Mouse (Mus musculus) olfactory bulb, adult 2 months (tissue): Measurements from ENCODE around the gene Padi4. TPM values are rescaled to one million over a fixed set of nuclear protein-coding genes. Genes with fewer than 3 reads are reported as not detected.
A peak's percentile ranks its signal among the peaks of the same experiment; 100 is the strongest.

Source experiments
- H3K27ac ChIP-seq: fragments of 200-500 bp; 2 replicates; pipeline ENCODE4 v1.5.1; 2012; ENCODE audit warnings: low read depth, low read length; ENCODE audit not compliant: insufficient read depth
- H3K4me1 ChIP-seq: fragments of 200-500 bp; 2 replicates; pipeline ENCODE4 v1.6.1; 2012; ENCODE audit warnings: low read length; ENCODE audit not compliant: control insufficient read depth, insufficient read depth
- H3K4me3 ChIP-seq: fragments of 200-500 bp; 2 replicates; pipeline ENCODE4 v1.5.1; 2012; ENCODE audit warnings: mild to moderate bottlenecking, low read depth, low read length, moderate library complexity; ENCODE audit not compliant: insufficient read depth
- CTCF ChIP-seq: fragments of 200-500 bp; IDR thresholded peaks from 2 replicates; pipeline ENCODE4 v1.5.1; 2012; ENCODE audit warnings: low read depth, mild to moderate bottlenecking, low read length, moderate library complexity; ENCODE audit not compliant: insufficient read depth
- POLR2A ChIP-seq: fragments of 200-500 bp; IDR thresholded peaks from 2 replicates; pipeline ENCODE4 v1.6.1; 2012; ENCODE audit warnings: mild to moderate bottlenecking, low read depth, low read length, moderate library complexity; ENCODE audit not compliant: insufficient read depth
- WGBS: fragments of 180-500 bp; shearing (Covaris S2); methylation state at CpG from one replicate; pipeline ENCODE4 v1.1.7; 2018; 5-methylcytosine and 5-hydroxymethylcytosine counted together
- polyA plus RNA-seq: library from polyadenylated mRNA; stranded (reverse); fragments of >200 nt; gene quantifications from 2 replicates; pipeline ENCODE4 v1.2.4, GENCODE M21; 2012; ENCODE audit warnings: low replicate concordance; ENCODE audit not compliant: missing spikeins, insufficient read depth, insufficient read length

Padi4 gene
- polyA plus RNA-seq, 1 experiment = not detected

DNA sequence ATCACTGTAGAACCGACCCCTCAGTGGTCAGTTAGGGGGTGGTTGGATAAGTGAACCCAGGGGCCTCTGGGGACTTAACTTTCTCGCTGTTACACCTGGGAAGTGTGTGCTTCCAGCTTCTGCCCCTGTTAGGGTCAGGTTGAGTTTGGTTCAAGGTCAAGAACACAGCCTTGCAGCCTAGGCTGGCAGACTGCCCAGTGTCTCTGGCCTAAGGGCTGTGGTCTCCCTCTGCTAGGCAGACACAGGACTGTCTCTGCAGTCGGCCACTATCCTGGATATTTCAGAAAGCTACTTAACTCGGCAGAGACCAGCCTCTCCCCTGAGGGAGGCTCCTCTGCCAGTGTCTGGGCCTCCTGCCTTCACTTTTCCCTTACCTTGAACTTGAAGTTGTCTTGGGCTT lies 69.9 kb downstream of the Padi4 start:
- TF ChIP-seq POLR2A = no peak
- no peak for TF ChIP-seq CTCF
- Histone ChIP-seq H3K4me3 (no peak overlapping the region), H3K4me1 (peaks cover 30% of the 10 kb centered on the region), H3K27ac (no peak overlapping the region)
- 37% methylated on average over 4 of the region's 4 CpGs for WGBS

DNA sequence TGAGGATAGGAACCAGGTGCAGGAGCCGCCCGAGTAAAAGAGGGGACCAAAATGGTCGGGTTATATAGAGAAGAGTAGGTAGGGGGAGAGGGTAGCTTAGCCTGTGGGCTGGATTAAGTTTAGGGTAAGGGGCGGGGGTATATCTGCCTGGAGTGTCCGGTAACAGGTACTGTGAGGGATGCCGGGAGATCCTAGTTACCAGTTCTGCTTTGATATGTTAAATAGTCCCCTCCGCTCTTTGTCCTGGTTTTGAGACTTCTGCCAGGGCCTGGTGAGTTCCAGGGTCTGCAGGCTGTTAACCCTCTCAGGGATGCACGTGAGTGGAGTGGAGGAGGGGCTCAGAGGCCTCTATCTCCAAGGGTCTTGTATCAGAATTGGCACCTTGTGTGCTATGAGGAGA lies 70.4 kb downstream of the Padi4 start:
- peaks cover 30% of the 10 kb centered on the region for H3K4me1 ChIP-seq
- H3K27ac ChIP-seq = no peak overlapping the region
- TF ChIP-seq POLR2A (no peak), CTCF (no peak)
- WGBS = 20% methylated on average over 8 of the region's 8 CpGs
- no peak overlapping the region for H3K4me3 ChIP-seq

DNA sequence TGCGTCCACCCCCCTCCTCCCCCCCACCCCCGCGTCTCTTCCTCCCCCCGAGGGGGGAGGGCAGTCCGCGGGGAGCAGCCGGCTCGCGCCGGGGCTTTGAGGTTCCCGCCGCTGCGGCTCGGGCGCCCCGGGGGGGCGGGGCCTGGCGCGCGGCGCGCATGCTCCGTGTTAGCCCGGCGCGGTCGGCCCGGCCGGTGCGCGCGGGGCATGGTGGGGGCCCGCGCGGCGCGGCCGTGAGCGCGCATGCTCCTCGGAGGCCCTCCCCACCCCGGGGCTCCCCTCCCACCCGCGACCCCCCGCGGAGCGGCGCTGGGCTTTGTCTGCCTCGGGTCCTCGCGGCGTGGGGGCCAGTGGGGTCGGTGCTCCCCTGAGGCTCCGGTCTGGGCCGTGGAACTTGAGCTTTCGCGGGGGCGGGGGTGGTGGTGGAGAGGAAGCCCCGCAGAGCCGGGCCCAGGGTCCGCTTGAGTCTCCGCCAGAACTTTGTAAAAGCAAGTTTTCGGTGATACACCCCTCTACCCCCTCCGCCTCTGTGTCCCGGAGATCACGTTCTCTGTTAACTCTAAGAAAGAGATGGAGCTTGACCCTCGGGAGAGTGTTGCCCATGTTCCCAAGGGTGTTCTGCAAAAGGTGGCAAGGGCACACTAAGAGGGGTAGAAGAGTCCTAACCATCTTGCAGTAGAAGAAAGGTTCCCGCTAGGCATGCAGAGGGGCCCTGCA lies 71.3 kb downstream of the Padi4 start:
- Histone ChIP-seq H3K4me3 (peak overlapping the region; percentile 90), H3K27ac (no peak overlapping the region), H3K4me1 (peaks cover 30% of the 10 kb centered on the region)
- WGBS = under 1% methylated on average over 56 of the region's 68 CpGs
- TF ChIP-seq CTCF (no peak), POLR2A (no peak)

DNA sequence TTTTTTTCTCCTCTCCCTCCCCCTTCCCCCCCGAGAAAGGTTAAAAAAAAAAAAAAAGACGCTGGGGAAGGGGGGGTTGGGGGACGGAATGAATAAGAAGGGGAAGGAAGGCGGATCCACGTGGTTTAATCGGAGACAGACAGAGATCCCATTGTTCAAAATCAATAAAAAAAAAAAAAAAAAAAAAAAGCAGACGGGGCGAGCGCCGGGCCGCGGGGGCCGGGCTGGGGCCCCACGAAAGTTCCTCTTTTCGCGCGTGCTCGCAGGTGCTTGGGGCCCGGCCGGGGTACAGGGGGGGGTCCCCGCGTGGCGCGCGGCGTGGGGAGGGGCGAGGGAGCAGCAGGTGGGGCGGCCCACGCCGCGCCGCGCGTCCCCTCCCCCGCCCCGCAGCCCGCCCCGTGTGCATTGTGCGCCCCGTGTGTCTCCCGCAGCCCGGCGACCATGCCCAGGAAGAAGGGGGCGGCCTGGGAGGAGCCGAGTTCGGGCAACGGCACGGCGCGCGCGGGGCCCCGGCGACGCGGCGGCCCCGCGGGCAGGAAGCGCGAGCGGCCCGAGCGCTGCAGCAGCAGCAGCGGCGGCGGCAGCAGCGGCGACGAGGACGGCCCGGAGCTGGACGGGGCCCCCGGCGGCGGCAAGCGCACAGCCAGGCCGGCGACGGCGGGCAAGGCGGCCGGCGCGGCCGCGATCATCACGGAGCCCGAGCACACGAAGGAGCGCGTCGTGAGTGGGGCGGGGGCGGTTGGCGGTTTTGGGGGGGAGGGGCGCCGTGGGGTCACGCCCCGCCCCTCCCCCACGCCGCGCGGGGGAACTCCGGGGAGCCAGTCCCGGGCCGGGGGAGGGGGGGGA lies 72.1 kb downstream of the Padi4 start:
- Histone ChIP-seq H3K4me3 (peak overlapping the region; percentile 90), H3K4me1 (peaks cover 23% of the 10 kb centered on the region), H3K27ac (no peak overlapping the region)
- TF ChIP-seq POLR2A = no peak
- TF ChIP-seq CTCF = no peak
- 1% methylated on average over 83 of the region's 107 CpGs for WGBS

DNA sequence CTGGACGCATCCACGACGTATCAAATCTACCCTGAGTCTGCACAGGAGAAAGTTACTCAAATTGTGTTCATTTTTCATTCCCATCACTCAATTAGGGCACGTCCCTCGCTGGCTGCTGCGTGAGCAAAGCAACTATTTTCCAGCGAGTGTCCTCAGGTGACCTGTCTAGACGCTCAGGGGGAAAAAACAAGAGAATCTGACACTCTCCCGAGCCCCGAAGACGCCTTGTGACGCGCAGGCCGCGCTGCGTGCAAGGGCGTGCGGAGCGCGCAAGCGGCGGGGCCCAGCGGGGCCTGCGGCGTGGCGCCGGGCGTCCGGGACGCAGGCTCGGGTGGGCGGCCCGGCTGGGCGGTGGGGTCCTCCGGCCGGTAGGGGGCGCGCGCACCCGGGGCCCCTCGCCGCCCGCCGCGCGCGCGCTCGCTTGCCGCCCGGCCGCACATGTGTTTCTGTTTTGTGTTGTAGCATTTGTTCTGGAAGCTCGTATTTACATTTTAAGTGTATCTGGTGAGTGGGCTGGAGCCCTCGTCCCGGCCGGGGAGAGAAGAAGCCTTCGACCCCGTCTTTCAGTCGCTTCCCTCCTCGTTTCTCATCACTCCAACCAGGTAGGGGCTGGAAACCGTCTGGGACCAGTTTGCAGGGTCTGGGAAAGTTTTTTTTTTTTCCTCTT lies 72.9 kb downstream of the Padi4 start:
- Histone ChIP-seq H3K4me3 (peak overlapping the region; percentile 90), H3K27ac (peak overlapping the region; percentile 84), H3K4me1 (peaks cover 23% of the 10 kb centered on the region)
- TF ChIP-seq POLR2A = peak; percentile 76
- TF ChIP-seq CTCF = peak; percentile 42
- 4% methylated on average over 61 of the region's 61 CpGs for WGBS

DNA sequence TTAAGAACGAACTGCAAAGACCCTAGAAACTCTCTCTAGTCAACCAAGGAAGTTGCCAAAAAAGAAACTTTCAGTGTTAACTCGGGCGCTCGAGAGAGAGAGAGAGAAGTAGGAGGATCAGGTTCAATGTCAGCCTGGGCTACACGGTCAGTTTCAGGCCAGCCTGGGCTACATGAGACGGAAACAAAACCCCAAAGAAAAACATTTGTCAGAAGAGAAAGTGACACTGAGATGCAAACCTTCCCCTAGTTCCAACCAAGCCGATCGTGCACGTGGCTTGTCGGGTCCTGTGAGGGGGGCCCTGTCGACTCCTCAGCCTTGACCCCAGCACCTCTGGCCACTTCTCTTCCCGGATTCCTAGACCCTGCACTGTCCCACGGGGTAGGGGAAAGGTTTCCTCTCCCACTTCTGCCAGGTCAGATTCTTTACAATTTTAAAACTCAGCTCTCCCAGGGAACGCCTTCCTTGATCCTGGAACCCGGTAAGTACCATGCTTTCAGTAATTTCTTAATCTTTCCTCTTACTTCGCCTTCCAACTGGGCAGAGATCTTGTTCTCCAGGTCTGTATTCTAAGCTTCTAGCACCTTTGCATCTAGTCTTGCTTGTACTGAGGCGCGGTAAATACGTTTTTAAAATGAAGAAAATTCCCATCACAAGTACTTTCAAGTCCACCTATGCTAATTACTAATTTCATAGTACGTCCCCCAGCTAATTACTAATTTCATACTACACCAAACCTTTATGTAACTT lies 73.6 kb downstream of the Padi4 start, which contains the start of gene Rcc2:
Rcc2 (plus strand) TSS at position 273 of the 750 bp plus-strand sequence.
- peaks cover 23% of the 10 kb centered on the region for H3K4me1 ChIP-seq
- peak within 1 kb of the TSS; percentile 90 for H3K4me3 ChIP-seq
- H3K27ac ChIP-seq = peak within 1 kb of the TSS; percentile 84
- no peak for TF ChIP-seq POLR2A
- TF ChIP-seq CTCF = no peak
- 11% methylated on average over 20 of the region's 20 CpGs for WGBS

DNA sequence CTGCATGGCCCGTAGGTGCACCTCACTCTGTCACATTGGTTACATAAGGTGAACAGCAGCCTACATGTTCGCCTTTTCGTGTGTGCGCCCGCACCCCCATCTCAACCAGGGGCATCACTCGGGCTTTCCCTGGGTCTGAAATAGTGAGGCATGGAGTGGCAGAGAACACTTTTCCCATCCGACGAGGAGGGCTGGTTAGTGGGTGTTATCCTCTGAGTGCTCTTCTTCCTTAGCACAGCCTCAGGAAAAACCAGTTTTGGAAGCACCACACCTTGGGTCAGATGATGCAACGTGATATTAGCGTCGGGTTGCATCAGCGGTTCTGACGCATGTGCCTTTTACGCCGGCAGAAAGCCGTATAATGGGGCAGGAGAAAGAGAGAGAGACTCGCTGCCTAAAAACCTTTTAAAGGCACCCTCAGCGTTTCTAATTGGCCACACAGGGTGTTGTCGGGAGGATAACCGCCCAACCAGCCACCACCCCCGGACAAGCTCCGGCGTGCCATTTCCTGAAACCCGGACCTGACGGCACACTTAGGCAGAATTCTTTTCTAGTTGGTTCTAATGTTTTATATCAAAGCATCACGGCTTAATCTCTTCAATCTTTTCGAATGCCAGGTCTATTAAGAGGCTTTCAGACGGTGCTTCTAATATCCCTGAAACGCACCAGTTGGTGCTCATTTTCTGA lies 74.5 kb downstream of the Padi4 start:
- TF ChIP-seq POLR2A = no peak
- TF ChIP-seq CTCF = no peak
- Histone ChIP-seq H3K4me1 (peaks cover 23% of the 10 kb centered on the region), H3K27ac (peak overlapping the region; percentile 34), H3K4me3 (peak overlapping the region; percentile 26)
- WGBS = 6% methylated on average over 29 of the region's 29 CpGs

Other genes with a start within 250 kb of the Padi4 start
- not detected in 2 replicates for gene Arhgef10l, start 108.2 kb downstream of the Padi4 start, polyA plus RNA-seq
- gene Rcc2, start 73.7 kb downstream of the Padi4 start, polyA plus RNA-seq = not detected in 2 replicates
- gene Padi6, start 31.6 kb downstream of the Padi4 start, polyA plus RNA-seq = not detected in 2 replicates
- gene Padi3, start 36.4 kb upstream of the Padi4 start, polyA plus RNA-seq = not detected in 2 replicates
- gene Padi1, start 71.5 kb upstream of the Padi4 start, polyA plus RNA-seq = not detected in 2 replicates
- not detected in 2 replicates for gene Padi2, start 132.1 kb upstream of the Padi4 start, polyA plus RNA-seq
- not detected in 2 replicates for gene Sdhb, start 187.0 kb upstream of the Padi4 start, polyA plus RNA-seq
- gene Atp13a2, start 212.6 kb upstream of the Padi4 start, polyA plus RNA-seq = not detected in 2 replicates
- gene Mfap2, start 236.2 kb upstream of the Padi4 start, polyA plus RNA-seq = not detected in 2 replicates